ENCODE assay signal across 8 mouse cellular contexts in the genomic region with DNA sequence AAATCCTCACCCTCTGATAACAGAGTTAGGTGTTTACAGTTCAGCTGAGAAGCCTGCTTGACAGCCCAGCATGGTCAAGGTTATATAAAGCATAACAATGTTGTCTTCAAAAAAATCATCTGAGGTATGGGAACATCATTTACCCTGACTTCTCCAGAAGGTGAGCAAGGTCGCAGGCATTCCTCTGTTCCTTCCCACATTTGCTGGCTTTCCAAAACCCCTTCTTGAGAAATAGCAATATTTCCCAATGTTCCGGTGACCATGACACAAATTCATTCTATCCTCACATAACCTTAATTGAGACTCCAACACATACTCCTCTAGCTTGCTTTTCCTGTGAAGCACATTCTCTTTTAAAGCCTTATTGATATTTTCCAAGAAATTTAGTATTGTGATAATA. TPM values are rescaled to one million over a fixed set of nuclear protein-coding genes. Genes with fewer than 3 reads are reported as not detected.
DNase-seq lines count a peak whose midpoint lies in the region; ATAC-seq and TF ChIP-seq lines count a peak whose summit lies in the region.

No protein-coding gene starts in this region.

- H3K4me3 ChIP-seq in kidney, postnatal 0 days (replicated peaks; ENCODE audit: low read depth, low read length) = peak overlapping the region; percentile 74
- H3K4me3 ChIP-seq in embryonic facial prominence, embryonic 13.5 days = peak overlapping the region; percentile 73
- H3K4me3 ChIP-seq in limb, embryonic 11.5 days (ENCODE audit: low read depth, low read length) = peak overlapping the region; percentile 64
- H3K4me3 ChIP-seq in neural tube, embryonic 13.5 days = peak overlapping the region; percentile 71

- no peak for ATAC-seq in kidney, postnatal 0 days (replicated peaks; ENCODE audit: low FRiP score, low read depth)
- ATAC-seq in embryonic facial prominence, embryonic 13.5 days (ENCODE audit: insufficient number of reproducible peaks, insufficient read depth, low FRiP score, low TSS enrichment, low read depth) = no peak
- no peak for ATAC-seq in limb, embryonic 11.5 days (ENCODE audit: insufficient number of reproducible peaks, low FRiP score, low TSS enrichment, low read depth)
- ATAC-seq in neural tube, embryonic 13.5 days (ENCODE audit: low read depth) = no peak

- no peaks in the 10 kb centered on the region for H3K4me1 ChIP-seq in kidney, postnatal 0 days (replicated peaks; ENCODE audit: insufficient read depth, low read length)
- H3K4me1 ChIP-seq in embryonic facial prominence, embryonic 13.5 days = peaks cover 8% of the 10 kb centered on the region; the same call in 1 of the 2 replicates
- H3K4me1 ChIP-seq in limb, embryonic 11.5 days (ENCODE audit: control insufficient read depth, insufficient read depth, low read length) = no peaks in the 10 kb centered on the region; the same call in 1 of the 2 replicates
- peaks cover 15% of the 10 kb centered on the region for H3K4me1 ChIP-seq in neural tube, embryonic 13.5 days (replicated peaks)

- DNase-seq in kidney, postnatal 0 days (ENCODE audit: low spot score) = no peak
- DNase-seq in kidney, adult 18-20 months = no peak
- no peak for DNase-seq in limb, embryonic 11.5 days (ENCODE audit: low spot score)
- DNase-seq in left cerebral cortex, adult 9 months (ENCODE audit: low spot score in 2 of 2) = no peak
- no peak for DNase-seq in embryo, embryonic 9.5 days (ENCODE audit: extremely low spot score)
- no peak for DNase-seq in left cerebral cortex, postnatal 36 days (ENCODE audit: low spot score in 2 of 2)

- no peaks in the 10 kb centered on the region for H3K9me3 ChIP-seq in kidney, postnatal 0 days (replicated peaks; ENCODE audit: low read length)
- no peaks in the 10 kb centered on the region for H3K9me3 ChIP-seq in embryonic facial prominence, embryonic 13.5 days
- H3K9me3 ChIP-seq in limb, embryonic 11.5 days (ENCODE audit: control insufficient read depth, low read length) = no peaks in the 10 kb centered on the region
- H3K9me3 ChIP-seq in neural tube, embryonic 13.5 days = no peaks in the 10 kb centered on the region

- intact Hi-C loops in left cerebral cortex, postnatal 36 days (cut with DNase I) = no loop called here

- H3K27me3 ChIP-seq in kidney, postnatal 0 days (ENCODE audit: insufficient read depth, low read length) = no peaks in the 10 kb centered on the region
- no peaks in the 10 kb centered on the region for H3K27me3 ChIP-seq in embryonic facial prominence, embryonic 13.5 days
- H3K27me3 ChIP-seq in limb, embryonic 11.5 days (ENCODE audit: control insufficient read depth, insufficient read depth, low read length) = no peaks in the 10 kb centered on the region
- no peaks in the 10 kb centered on the region for H3K27me3 ChIP-seq in neural tube, embryonic 13.5 days

- peak overlapping the region; percentile 71; the same call in 1 of the 2 replicates for H3K9ac ChIP-seq in kidney, postnatal 0 days (ENCODE audit: low read depth, low read length)
- peak overlapping the region; percentile 75 for H3K9ac ChIP-seq in embryonic facial prominence, embryonic 13.5 days
- H3K9ac ChIP-seq in limb, embryonic 11.5 days (ENCODE audit: low read length) = peak overlapping the region; percentile 74; the same call in 1 of the 2 replicates
- H3K9ac ChIP-seq in neural tube, embryonic 13.5 days = peak overlapping the region; percentile 73

- H3K36me3 ChIP-seq in kidney, postnatal 0 days (ENCODE audit: insufficient read depth, low read length) = 0 out of 2 replicates have a peak, but pooled peaks cover 2% of the 10 kb centered on the region
- peaks cover 26% of the 10 kb centered on the region for H3K36me3 ChIP-seq in embryonic facial prominence, embryonic 13.5 days
- peaks cover 3% of the 10 kb centered on the region; the same call in 1 of the 2 replicates for H3K36me3 ChIP-seq in limb, embryonic 11.5 days (ENCODE audit: control insufficient read depth, insufficient read depth, low read length)
- peaks cover 12% of the 10 kb centered on the region for H3K36me3 ChIP-seq in neural tube, embryonic 13.5 days

- no peak for TF ChIP-seq CTCF in kidney, postnatal 0 days (IDR thresholded peaks at IDR 0.05; ENCODE audit: low read depth)

- peak overlapping the region; percentile 92; the same call in 1 of the 2 replicates for H3K27ac ChIP-seq in kidney, postnatal 0 days
- H3K27ac ChIP-seq in embryonic facial prominence, embryonic 13.5 days = peak overlapping the region; percentile 93; the same call in 1 of the 2 replicates
- no peak overlapping the region for H3K27ac ChIP-seq in limb, embryonic 11.5 days (replicated peaks; ENCODE audit: low read depth, low read length)
- H3K27ac ChIP-seq in neural tube, embryonic 13.5 days (replicated peaks) = 0 out of 2 replicates have a peak overlapping the region, but pooled peaks have one; percentile 82

- WGBS in kidney, postnatal 0 days = 54% methylated on average over 2 of the region's 2 CpGs
- 58% methylated on average over 2 of the region's 2 CpGs for WGBS in embryonic facial prominence, embryonic 13.5 days
- WGBS in limb, embryonic 11.5 days = 60% methylated on average over 2 of the region's 2 CpGs
- 53% methylated on average over 2 of the region's 2 CpGs for WGBS in neural tube, embryonic 13.5 days

- peak overlapping the region; percentile 57 for H3K4me2 ChIP-seq in kidney, postnatal 0 days (ENCODE audit: low read length)
- peak overlapping the region; percentile 64 for H3K4me2 ChIP-seq in embryonic facial prominence, embryonic 13.5 days
- peak overlapping the region; percentile 51 for H3K4me2 ChIP-seq in limb, embryonic 11.5 days (ENCODE audit: low read depth, severe bottlenecking)
- peak overlapping the region; percentile 66 for H3K4me2 ChIP-seq in neural tube, embryonic 13.5 days

RNA-seq across cellular contexts. Expression of gene Ccdc138, which starts 0.8 kb away (rescaled TPM):
- polyA plus RNA-seq in kidney, postnatal 0 days (2015; fragmentation: Nextera tagmentation; extraction: Ambion mirVana) = 4.6 and 5.5 TPM in 2 replicates
- 13.5 and 13.8 TPM in 2 replicates for polyA plus RNA-seq in embryonic facial prominence, embryonic 13.5 days (2015; fragmentation: Nextera tagmentation; extraction: Ambion mirVana)
- polyA plus RNA-seq in limb, embryonic 11.5 days (2014; fragmentation: Nextera tagmentation; extraction: Ambion mirVana) = 9.2 and 9.5 TPM in 2 replicates
- 7.5 and 7.7 TPM in 2 replicates for polyA plus RNA-seq in neural tube, embryonic 13.5 days (2015; fragmentation: Nextera tagmentation; extraction: Ambion mirVana)
- total RNA-seq in left cerebral cortex, postnatal 36 days (2021) = 1 to 10 TPM; 3.8 to 4.3 TPM

RNA-seq across cellular contexts. Expression of gene Ranbp2, which starts 51.8 kb away (rescaled TPM):
- 16.0 and 16.4 TPM in 2 replicates for polyA plus RNA-seq in kidney, postnatal 0 days (2015; fragmentation: Nextera tagmentation; extraction: Ambion mirVana)
- polyA plus RNA-seq in embryonic facial prominence, embryonic 13.5 days (2015; fragmentation: Nextera tagmentation; extraction: Ambion mirVana) = 24.3 and 27.4 TPM in 2 replicates
- polyA plus RNA-seq in limb, embryonic 11.5 days (2014; fragmentation: Nextera tagmentation; extraction: Ambion mirVana) = 32.0 and 34.3 TPM in 2 replicates
- 17.3 and 19.6 TPM in 2 replicates for polyA plus RNA-seq in neural tube, embryonic 13.5 days (2015; fragmentation: Nextera tagmentation; extraction: Ambion mirVana)
- 10 to 100 TPM; 75.6 to 96.8 TPM for total RNA-seq in left cerebral cortex, postnatal 36 days (2021)
